Mouse (Mus musculus): ENCODE data around the gene Csn2. TPM values are rescaled to one million over a fixed set of nuclear protein-coding genes. Genes with fewer than 3 reads are reported as not detected.

Csn2 gene
- total RNA-seq (2021), result not detected
- long read RNA-seq, experiment 1, result 0 reads
- long read RNA-seq, experiment 2, result 0 reads

DNA sequence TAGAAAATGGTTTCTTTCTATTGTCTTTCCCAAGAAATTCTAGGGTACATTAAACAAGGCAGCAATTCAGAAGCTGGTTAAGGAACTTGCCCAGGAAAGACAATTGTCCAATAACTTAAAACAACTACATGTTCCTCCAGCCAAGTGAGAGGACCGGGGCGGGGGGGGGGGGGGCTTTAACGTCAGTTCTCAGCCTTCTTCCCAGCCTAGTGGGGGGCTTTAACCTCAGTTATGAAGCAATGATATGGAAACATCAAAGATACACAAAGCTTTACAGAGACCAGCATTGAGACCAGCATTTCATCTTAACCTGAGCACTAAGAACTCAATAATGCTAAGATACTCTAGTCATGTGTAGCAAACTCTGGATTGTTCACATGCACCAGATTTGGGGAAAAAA lies at the start of gene Csn2:
Csn2 (minus strand) TSS at position 101 of the 400 bp plus-strand sequence.
- no peak for DNase-seq (ENCODE audit: low spot score in 2 of 2)
- Histone ChIP-seq H3K4me3 (no peak within 1 kb of the TSS), H3K27ac (no peak within 1 kb of the TSS)
- TF ChIP-seq CTCF (conservative IDR thresholded peaks at IDR 0.05), result no peak

DNA sequence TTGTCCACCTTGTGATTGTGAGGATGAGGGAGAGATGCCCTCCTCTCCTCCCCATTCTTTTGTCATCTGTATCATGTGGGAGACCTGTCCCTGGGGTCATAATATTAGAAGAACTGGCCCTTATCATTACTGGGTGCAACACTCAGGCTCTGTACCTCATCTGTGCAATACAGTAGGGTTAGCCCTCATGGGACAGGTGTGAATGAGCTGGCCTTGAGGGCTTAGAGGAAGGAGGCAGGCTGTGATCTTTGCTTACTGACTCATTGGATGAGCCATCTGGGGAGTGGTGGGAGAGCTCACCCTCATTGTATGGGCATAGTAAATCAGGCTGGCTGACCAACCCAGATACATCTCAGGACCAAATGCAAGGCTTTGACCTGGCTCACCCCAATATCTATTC lies 35.4 kb upstream of the Csn2 start:
- no peak for TF ChIP-seq CTCF (conservative IDR thresholded peaks at IDR 0.05)
- Histone ChIP-seq H3K4me3 (no peak overlapping the region), H3K27ac (no peak overlapping the region)
- no peak for DNase-seq (ENCODE audit: low spot score in 2 of 2)

DNA sequence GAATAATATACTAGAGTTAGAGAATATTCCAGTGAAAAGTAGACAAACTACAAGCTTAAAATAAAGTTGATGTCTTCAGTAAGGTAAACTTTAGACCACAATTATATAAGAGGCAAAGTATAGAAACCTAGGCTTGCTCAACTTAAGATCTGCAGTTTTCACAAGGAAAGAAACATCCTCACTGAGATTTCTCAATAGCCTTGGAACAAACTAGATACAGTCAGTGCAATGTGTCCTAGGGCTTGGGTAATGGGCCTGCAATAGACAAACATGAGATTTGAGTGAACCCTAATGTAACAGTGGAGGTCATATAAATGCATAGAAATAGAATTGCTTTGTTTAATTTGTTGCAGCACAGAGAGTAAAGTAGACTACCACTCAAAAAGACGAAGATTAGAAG lies 6.5 kb upstream of the Csn2 start:
- no peak for TF ChIP-seq CTCF (conservative IDR thresholded peaks at IDR 0.05)
- H3K27ac ChIP-seq, result no peak overlapping the region
- no peak for DNase-seq (ENCODE audit: low spot score in 2 of 2)
- no peak overlapping the region for H3K4me3 ChIP-seq

DNA sequence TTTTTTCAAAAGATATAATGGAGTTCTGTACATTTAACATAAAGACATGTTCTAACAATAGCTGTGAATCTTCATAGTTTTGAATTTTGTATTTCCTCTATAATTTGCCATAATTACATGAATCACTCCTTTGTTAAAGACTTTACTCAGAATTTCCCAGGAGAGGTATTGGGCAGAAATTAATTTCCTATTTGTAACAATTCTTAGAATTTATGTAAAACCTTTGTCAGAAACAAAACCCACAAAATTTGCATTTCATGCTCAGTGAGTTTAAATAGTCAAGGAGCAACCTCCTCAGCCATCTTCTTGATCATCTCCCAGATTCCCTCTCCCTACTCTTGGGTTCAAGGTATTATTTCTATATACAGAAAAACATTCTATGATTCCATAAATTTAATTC lies 33.5 kb downstream of the Csn2 start, which contains the start of gene Csn1s1:
Csn1s1 (plus strand) TSS at position 301 of the 400 bp plus-strand sequence.
- Histone ChIP-seq H3K27ac (no peak within 1 kb of the TSS), H3K4me3 (no peak within 1 kb of the TSS)
- no peak for TF ChIP-seq CTCF (conservative IDR thresholded peaks at IDR 0.05)
- DNase-seq (ENCODE audit: low spot score in 2 of 2), result no peak

DNA sequence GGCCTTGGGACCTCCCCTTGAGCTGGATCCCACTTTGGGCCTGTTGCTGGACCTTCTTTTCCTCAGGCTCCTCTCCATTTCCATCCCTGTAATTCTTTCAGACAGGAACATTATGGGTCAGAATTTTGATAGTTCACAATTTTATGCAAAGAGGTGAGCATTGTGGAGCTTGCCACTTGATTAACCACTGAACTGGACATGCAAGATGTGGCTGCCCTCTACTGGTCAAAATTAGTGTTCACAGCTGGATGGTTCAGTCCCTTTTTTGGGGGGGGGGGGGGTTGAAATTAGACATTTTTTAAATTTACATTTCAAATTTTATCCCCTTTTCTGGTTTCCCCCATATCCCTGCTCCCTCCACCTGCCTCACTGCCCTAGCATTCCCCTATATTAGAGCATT lies 56.6 kb downstream of the Csn2 start:
- Histone ChIP-seq H3K27ac (no peak overlapping the region), H3K4me3 (no peak overlapping the region)
- TF ChIP-seq CTCF (conservative IDR thresholded peaks at IDR 0.05), result peak; percentile 59
- DNase-seq (ENCODE audit: low spot score in 2 of 2), result peak in 1 of 2 experiments; percentile 19

Other genes starting within 250 kb of the Csn2 start
- not detected for gene Ugt2a2, start 217.4 kb downstream of the Csn2 start, total RNA-seq (2021)
- gene Gm43638, start 212.8 kb downstream of the Csn2 start, total RNA-seq (2021), result not detected
- gene Ugt2a1, start 208.8 kb downstream of the Csn2 start, total RNA-seq (2021), result not detected
- not detected for gene Sult1b1, start 161.4 kb downstream of the Csn2 start, total RNA-seq (2021)
- not detected for gene Sult1d1, start 130.6 kb downstream of the Csn2 start, total RNA-seq (2021)
- not detected for gene Sult1e1, start 108.0 kb downstream of the Csn2 start, total RNA-seq (2021)
- not detected for gene Csn1s1, start 33.4 kb downstream of the Csn2 start, total RNA-seq (2021)
- not detected for gene Csn1s2a, start 74.9 kb upstream of the Csn2 start, total RNA-seq (2021)
- gene Csn1s2b, start 108.5 kb upstream of the Csn2 start, total RNA-seq (2021), result not detected
- gene Prr27, start 126.1 kb upstream of the Csn2 start, total RNA-seq (2021), result not detected
- gene Odam, start 185.4 kb upstream of the Csn2 start, total RNA-seq (2021), result not detected
- not detected for gene Csn3, start 225.9 kb upstream of the Csn2 start, total RNA-seq (2021)

Measured in layer of hippocampus, adult 2 months (tissue).